Mouse (Mus musculus) embryonic facial prominence, embryonic 14.5 days (tissue): ENCODE results near the gene Catsper1. TPM values are rescaled to one million over a fixed set of nuclear protein-coding genes. Genes with fewer than 3 reads are reported as not detected.

ENCODE experiments used
- ATAC-seq: fragments of 200-750 bp; cut with Nextera tagmentation; 2 replicates; pipeline ENCODE4 v1.8.0; 2017; ENCODE audit warnings: low read depth, moderate number of reproducible peaks, moderate TSS enrichment
- DNase-seq: peaks from one replicate; pipeline ENCODE4 v3.0.0-alpha.2; 2015; ENCODE audit warnings: low spot score
- H3K27ac ChIP-seq: fragments of 300-500 bp; sonication (generic); replicated peaks from 2 replicates; pipeline ENCODE4 v1.5.1; 2014; ENCODE audit warnings: low read depth, mild to moderate bottlenecking, low read length, moderate library complexity
- H3K27me3 ChIP-seq: fragments of 300-500 bp; sonication (generic); replicated peaks from 2 replicates; pipeline ENCODE4 v1.6.1; 2014; ENCODE audit warnings: low read length; ENCODE audit not compliant: control insufficient read depth, insufficient read depth
- H3K36me3 ChIP-seq: fragments of 300-500 bp; sonication (generic); 2 replicates; pipeline ENCODE4 v1.6.1; 2014; ENCODE audit warnings: low read length, mixed read lengths; ENCODE audit not compliant: control insufficient read depth, insufficient read depth
- H3K4me1 ChIP-seq: fragments of 300-500 bp; sonication (generic); 2 replicates; pipeline ENCODE4 v1.6.1; 2014; ENCODE audit warnings: antibody characterized with exemption, low read length; ENCODE audit not compliant: control insufficient read depth, insufficient read depth
- H3K4me2 ChIP-seq: fragments of 300-500 bp; sonication (generic); 2 replicates; pipeline ENCODE4 v1.6.1; 2014; ENCODE audit warnings: low read depth, mild to moderate bottlenecking, low read length, moderate library complexity, mixed read lengths
- H3K4me3 ChIP-seq: fragments of 300-500 bp; sonication (generic); 2 replicates; pipeline ENCODE4 v1.5.1; 2014; ENCODE audit warnings: low read depth, mild to moderate bottlenecking, low read length
- H3K9ac ChIP-seq: fragments of 300-500 bp; sonication (generic); 2 replicates; pipeline ENCODE4 v1.6.1; 2014; ENCODE audit warnings: low read depth, mild to moderate bottlenecking, low read length, moderate library complexity, mixed read lengths
- H3K9me3 ChIP-seq: fragments of 300-500 bp; sonication (generic); 2 replicates; pipeline ENCODE4 v1.6.1; 2016; ENCODE audit warnings: low read length; ENCODE audit not compliant: control insufficient read depth
- WGBS: fragments of 180-500 bp; shearing (Covaris S2); extraction: QIAGEN DNeasy Blood & Tissue Kit; methylation state at CpG from one replicate; pipeline ENCODE4 v1.1.7; 2014; 5-methylcytosine and 5-hydroxymethylcytosine counted together
- polyA plus RNA-seq: library from polyadenylated mRNA; unstranded; fragments of >200 nt; fragmentation: Nextera tagmentation; extraction: Ambion mirVana; gene quantifications from 2 replicates; pipeline ENCODE4 v1.2.1, GENCODE M21; 2014

The Catsper1 gene
- not detected in 2 replicates for polyA plus RNA-seq

- WGBS = 85% methylated on average over 6 of the region's 6 CpGs
- Histone ChIP-seq H3K4me1 (no peaks in the 10 kb centered on the region), H3K4me3 (no peak within 1 kb of the TSS), H3K27ac (no peak within 1 kb of the TSS), H3K9ac (no peak within 1 kb of the TSS), H3K9me3 (no peaks in the 10 kb centered on the region), H3K36me3 (no peaks in the 10 kb centered on the region), H3K27me3 (no peaks in the 10 kb centered on the region), H3K4me2 (no peak within 1 kb of the TSS)
- ATAC-seq (no peak), DNase-seq (no peak)
These were observed at the start of gene Catsper1 for GRCm38 (mm10) chr19:5335441-5335840. Catsper1 (plus strand) TSS chr19:5335741.

GRCm38 (mm10) chr19:5294972-5295735 lies 40.4 kb upstream of the Catsper1 start, which contains the start of gene Sf3b2:
Sf3b2 (minus strand) TSS chr19:5295455.
- peak within 1 kb of the TSS; percentile 77 for H3K9ac ChIP-seq
- peak; percentile 100 for DNase-seq
- peak within 1 kb of the TSS; percentile 90 for H3K27ac ChIP-seq
- peak within 1 kb of the TSS; percentile 88 for H3K4me3 ChIP-seq
- peak within 1 kb of the TSS; percentile 91 for H3K4me2 ChIP-seq
- peaks cover 13% of the 10 kb centered on the region for H3K4me1 ChIP-seq
- peak; percentile 96 for ATAC-seq
- H3K36me3 ChIP-seq = peaks cover 37% of the 10 kb centered on the region
- WGBS = under 1% methylated on average over 42 of the region's 46 CpGs
- H3K27me3 ChIP-seq = no peaks in the 10 kb centered on the region
- H3K9me3 ChIP-seq = no peaks in the 10 kb centered on the region

- Histone ChIP-seq H3K27ac (peak overlapping the region; percentile 90), H3K4me1 (peaks cover 13% of the 10 kb centered on the region), H3K9me3 (no peaks in the 10 kb centered on the region), H3K4me3 (peak overlapping the region; percentile 88), H3K9ac (peak overlapping the region; percentile 66), H3K4me2 (peak overlapping the region; percentile 79), H3K27me3 (no peaks in the 10 kb centered on the region), H3K36me3 (peaks cover 32% of the 10 kb centered on the region)
- 8% methylated on average over 13 of the region's 13 CpGs for WGBS
- DNase-seq = no peak
- peak; percentile 45 for ATAC-seq
These were observed 39.8 kb upstream of the Catsper1 start for GRCm38 (mm10) chr19:5295736-5296075.

- Histone ChIP-seq H3K9me3 (no peaks in the 10 kb centered on the region), H3K9ac (no peak overlapping the region), H3K4me3 (no peak overlapping the region), H3K27me3 (no peaks in the 10 kb centered on the region), H3K36me3 (peaks cover 23% of the 10 kb centered on the region), H3K27ac (no peak overlapping the region), H3K4me2 (0 out of 2 replicates have a peak overlapping the region, but pooled peaks have one; percentile 79), H3K4me1 (peaks cover 13% of the 10 kb centered on the region)
- ATAC-seq = no peak
- no peak for DNase-seq
- 77% methylated on average over 5 of the region's 5 CpGs for WGBS
These were observed 38.9 kb upstream of the Catsper1 start for GRCm38 (mm10) chr19:5296630-5297029.

- ATAC-seq (peak; percentile 35; the same call in 1 of the 2 replicates), DNase-seq (peak; percentile 63)
- Histone ChIP-seq H3K4me1 (peaks cover 13% of the 10 kb centered on the region), H3K9ac (peak within 1 kb of the TSS; percentile 73), H3K4me3 (peak within 1 kb of the TSS; percentile 47), H3K4me2 (peak within 1 kb of the TSS; percentile 84), H3K36me3 (peaks cover 11% of the 10 kb centered on the region; the same call in 1 of the 2 replicates), H3K9me3 (no peaks in the 10 kb centered on the region), H3K27ac (0 out of 2 replicates have a peak within 1 kb of the TSS, but pooled peaks have one; percentile 52), H3K27me3 (no peaks in the 10 kb centered on the region)
- WGBS = 4% methylated on average over 22 of the region's 32 CpGs
These were observed 37.4 kb upstream of the Catsper1 start, which contains the start of gene Gal3st3 for GRCm38 (mm10) chr19:5297903-5298800. Gal3st3 (plus strand) TSS chr19:5298331.

GRCm38 (mm10) chr19:5300588-5300987 lies 35.0 kb upstream of the Catsper1 start:
- H3K27me3 ChIP-seq = no peaks in the 10 kb centered on the region
- H3K36me3 ChIP-seq = peaks cover 4% of the 10 kb centered on the region; the same call in 1 of the 2 replicates
- no peak overlapping the region for H3K9ac ChIP-seq
- H3K4me2 ChIP-seq = no peak overlapping the region
- H3K4me1 ChIP-seq = peaks cover 7% of the 10 kb centered on the region
- no peaks in the 10 kb centered on the region for H3K9me3 ChIP-seq
- H3K4me3 ChIP-seq = no peak overlapping the region
- ATAC-seq (no peak), DNase-seq (peak; percentile 34)
- 66% methylated on average over 6 of the region's 6 CpGs for WGBS
- H3K27ac ChIP-seq = no peak overlapping the region

GRCm38 (mm10) chr19:5302455-5302854 lies 33.1 kb upstream of the Catsper1 start:
- no peak overlapping the region for H3K9ac ChIP-seq
- no peaks in the 10 kb centered on the region for H3K9me3 ChIP-seq
- ATAC-seq = 0 out of 2 replicates have a peak, but pooled peaks have one; percentile 32
- no peaks in the 10 kb centered on the region for H3K4me1 ChIP-seq
- no peak overlapping the region for H3K4me2 ChIP-seq
- WGBS = 19% methylated on average over 4 of the region's 4 CpGs
- H3K27ac ChIP-seq = no peak overlapping the region
- no peak overlapping the region for H3K4me3 ChIP-seq
- DNase-seq = peak; percentile 59
- H3K27me3 ChIP-seq = no peaks in the 10 kb centered on the region
- H3K36me3 ChIP-seq = peaks cover 4% of the 10 kb centered on the region; the same call in 1 of the 2 replicates

GRCm38 (mm10) chr19:5306279-5306678 lies 29.3 kb upstream of the Catsper1 start:
- H3K36me3 ChIP-seq = peaks cover 4% of the 10 kb centered on the region; the same call in 1 of the 2 replicates
- DNase-seq (no peak), ATAC-seq (no peak)

More at GRCm38 (mm10) chr19:5306279-5306678, 29.3 kb upstream of the Catsper1 start:
- Histone ChIP-seq H3K9me3 (no peaks in the 10 kb centered on the region), H3K27me3 (no peaks in the 10 kb centered on the region), H3K4me1 (no peaks in the 10 kb centered on the region), H3K4me3 (no peak overlapping the region), H3K9ac (no peak overlapping the region), H3K4me2 (no peak overlapping the region), H3K27ac (no peak overlapping the region)
- WGBS = 88% methylated on average over 6 of the region's 6 CpGs
